Mouse (Mus musculus) activated CD4-positive, CD25-positive, alpha-beta regulatory T cell, adult 9 weeks (primary cell): Measurements from ENCODE around the gene Copg2. TPM values are rescaled to one million over a fixed set of nuclear protein-coding genes. Genes with fewer than 3 reads are reported as not detected.

Experiments
- polyA plus RNA-seq: library from polyadenylated mRNA; unstranded; fragments of 100-300 nt; shearing (Covaris generic); gene quantifications from one replicate; pipeline ENCODE4 v1.2.1, GENCODE M21; 2017

The Copg2 gene
- polyA plus RNA-seq = 60.0 TPM

GRCm38 (mm10) chr6:30896195-30896985 lies at the start of gene Copg2:
Copg2 (minus strand) TSS chr6:30896794.

DNA sequence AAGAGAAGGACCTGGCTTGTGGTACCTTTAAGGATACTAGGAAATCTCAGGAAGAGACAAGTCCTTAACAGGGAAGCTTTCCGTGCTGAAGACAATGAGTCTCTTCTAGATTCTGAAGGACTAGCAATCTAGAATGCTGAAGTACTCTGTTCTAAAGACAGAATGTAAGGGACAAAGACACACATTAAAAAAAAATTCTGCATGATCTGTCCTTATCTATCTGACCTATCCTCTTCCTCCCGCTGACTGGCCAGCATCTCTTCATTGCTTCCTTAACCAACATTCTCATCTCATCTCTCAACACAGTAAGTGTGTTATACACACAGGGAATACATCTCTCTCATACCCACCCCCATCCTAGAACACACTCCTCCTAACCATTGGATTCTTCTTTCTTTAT lies 18.9 kb upstream of the Copg2 start, which contains the start of gene Tsga13:
Tsga13 (minus strand) TSS at position 101 of the 400 bp plus-strand sequence.

DNA sequence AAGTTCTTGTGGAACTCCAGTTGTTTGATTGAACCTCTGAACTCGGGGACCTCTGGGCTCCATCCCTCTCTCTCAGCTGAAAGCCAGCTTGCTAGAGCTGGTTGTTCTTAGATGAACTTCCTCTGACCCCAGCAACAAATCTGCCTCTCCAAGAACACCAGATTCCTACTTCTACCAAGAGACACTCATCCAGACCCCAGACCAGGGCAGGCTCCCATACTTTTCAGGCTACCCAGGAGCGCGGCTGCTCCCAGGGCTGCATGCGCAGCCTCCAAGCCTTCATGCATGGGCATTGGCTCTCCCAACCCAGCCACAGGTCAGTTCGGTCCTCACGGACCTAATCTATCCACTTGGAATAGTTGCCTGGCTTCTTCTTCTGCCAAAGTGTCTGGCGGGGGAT lies 173.3 kb downstream of the Copg2 start, which contains the start of gene Mest:
Mest (plus strand) TSS at position 217 of the 400 bp plus-strand sequence.

Other genes with a start within 250 kb of the Copg2 start
- 12.5 TPM for gene Cep41, start 203.0 kb downstream of the Copg2 start, polyA plus RNA-seq
- 1.1 TPM for gene Mest, start 173.2 kb downstream of the Copg2 start, polyA plus RNA-seq
- gene Tsga13, start 18.8 kb upstream of the Copg2 start, polyA plus RNA-seq = not detected
- not detected for gene Klf14, start 62.3 kb upstream of the Copg2 start, polyA plus RNA-seq